Mouse (Mus musculus) lung, adult 2 months (tissue): ENCODE data around the gene Coq4. TPM values are rescaled to one million over a fixed set of nuclear protein-coding genes. Genes with fewer than 3 reads are reported as not detected.
"Not testable (repeated sequence)": the region's sequence is repeated elsewhere in the genome, so short reads cannot be mapped to it uniquely, and the experiment has no call there.

Source experiments
- DNase-seq: peaks from one replicate; pipeline ENCODE4 v3.0.0; 2022
- H3K4me1 ChIP-seq: fragments of 200-500 bp; 2 replicates; pipeline ENCODE4 v1.6.1; 2011; ENCODE audit warnings: low read length; ENCODE audit not compliant: control insufficient read depth, insufficient read depth
- H3K4me3 ChIP-seq: fragments of 200-500 bp; replicated peaks from 2 replicates; pipeline ENCODE3; 2011; ENCODE audit warnings: low read depth, mild to moderate bottlenecking, control low read depth, low read length; ENCODE audit errors: extremely low read depth
- CTCF ChIP-seq: fragments of 200-500 bp; IDR thresholded peaks from 2 replicates; pipeline ENCODE4 v1.5.1; 2011; ENCODE audit warnings: mild to moderate bottlenecking, low read length, control low read depth; ENCODE audit not compliant: insufficient read depth
- POLR2A ChIP-seq: fragments of 200-500 bp; IDR thresholded peaks from 2 replicates; pipeline ENCODE4 v1.6.1; 2011; ENCODE audit warnings: low read depth, mild to moderate bottlenecking, control low read depth, low read length, borderline replicate concordance; ENCODE audit errors: extremely low read depth
- WGBS: fragments of 180-500 bp; shearing (Covaris S2); methylation state at CpG from one replicate; pipeline ENCODE4 v1.1.7; 2018; 5-methylcytosine and 5-hydroxymethylcytosine counted together
- polyA plus RNA-seq: library from polyadenylated mRNA; depleted of rRNA; stranded (reverse); fragments of >200 nt; gene quantifications from 2 replicates; pipeline ENCODE4 v1.2.3, GENCODE M21; 2012

The Coq4 gene
- polyA plus RNA-seq, 1 experiment = 40.6 TPM

DNA sequence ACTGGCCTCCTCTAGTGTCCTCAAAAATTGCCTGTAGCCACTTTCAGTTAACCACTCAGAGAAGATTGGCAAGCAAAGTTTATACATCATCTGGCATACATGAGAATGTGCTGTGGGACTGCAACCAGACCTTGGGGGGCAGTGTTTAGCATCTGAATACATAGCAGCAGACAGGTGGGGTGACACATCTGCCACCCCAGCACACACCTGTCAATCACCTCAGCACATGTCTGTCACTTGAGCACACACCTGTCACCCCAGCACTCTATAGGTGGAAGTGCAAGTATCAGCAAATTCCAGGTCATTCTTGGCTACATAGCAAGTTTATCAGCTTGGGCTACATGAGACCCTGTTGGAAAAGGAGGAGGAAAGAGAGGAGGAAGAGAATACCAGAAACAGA is 31.6 kb upstream of the Coq4 start:
- H3K4me1 ChIP-seq = no peaks in the 10 kb centered on the region
- H3K4me3 ChIP-seq = no peak overlapping the region
- DNase-seq = no peak
- TF ChIP-seq CTCF = no peak
- TF ChIP-seq POLR2A = no peak

DNA sequence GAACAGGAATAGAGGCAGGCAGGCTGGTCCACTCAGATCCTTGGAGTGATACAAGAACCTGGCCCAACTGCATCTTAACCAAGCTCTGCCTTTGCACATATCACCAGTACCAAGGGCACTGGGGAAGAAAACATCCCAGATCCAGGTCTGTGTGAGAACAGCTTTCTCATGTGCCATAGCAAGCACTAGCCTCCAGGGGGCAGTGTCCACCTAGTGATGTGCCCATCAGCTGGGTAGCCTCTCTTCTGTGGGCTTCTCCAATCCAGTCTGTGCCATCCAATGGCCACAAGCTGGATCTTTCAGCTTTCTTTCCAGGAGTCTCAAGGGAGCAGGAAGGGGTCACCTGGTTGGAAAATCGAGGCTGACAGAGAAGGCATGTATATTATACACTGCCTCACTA is 22.5 kb upstream of the Coq4 start:
- Histone ChIP-seq H3K4me3 (no peak overlapping the region), H3K4me1 (no peaks in the 10 kb centered on the region)
- WGBS = 0% methylated on average over 1 of the region's 1 CpGs
- peak; percentile 67 for DNase-seq
- no peak for TF ChIP-seq POLR2A
- peak; percentile 97 for TF ChIP-seq CTCF

DNA sequence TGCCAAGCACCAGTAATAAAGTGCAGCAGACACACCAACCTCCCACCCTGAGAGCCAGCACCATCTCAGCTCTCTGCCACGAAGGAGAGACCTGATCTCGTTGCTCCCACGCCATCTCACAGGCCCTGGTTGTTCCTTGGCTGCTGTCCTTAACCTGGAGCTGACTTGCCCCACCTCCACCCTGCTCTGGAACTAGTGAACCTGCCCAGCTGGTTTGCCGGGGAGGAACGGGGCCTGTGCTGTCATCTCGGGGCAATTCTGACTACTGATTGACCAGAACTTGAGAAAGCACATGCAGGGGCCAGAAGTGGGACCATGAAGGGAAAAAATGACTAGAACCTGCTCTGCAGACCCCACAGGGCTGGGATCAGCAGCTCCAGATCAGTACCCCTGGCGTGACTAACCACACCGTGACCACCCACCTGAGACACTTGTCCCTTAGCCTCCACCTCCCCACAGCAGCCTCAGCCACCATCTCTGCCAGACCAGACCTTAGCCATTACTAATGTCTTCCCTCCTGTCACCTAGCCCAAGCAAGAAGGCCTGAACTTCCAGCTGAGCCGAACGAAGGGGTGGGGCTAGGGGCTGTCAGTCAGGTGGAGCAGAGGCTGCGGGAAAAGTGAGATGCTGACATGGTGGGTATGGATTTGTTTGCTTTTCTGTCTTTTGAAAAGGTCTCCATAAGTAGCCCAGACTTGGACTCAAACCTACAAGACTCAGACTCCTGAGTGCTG is 19.1 kb upstream of the Coq4 start:
- DNase-seq = no peak
- Histone ChIP-seq H3K4me1 (no peaks in the 10 kb centered on the region), H3K4me3 (no peak overlapping the region)
- TF ChIP-seq POLR2A = no peak
- no peak for TF ChIP-seq CTCF
- WGBS = 51% methylated on average over 11 of the region's 11 CpGs

DNA sequence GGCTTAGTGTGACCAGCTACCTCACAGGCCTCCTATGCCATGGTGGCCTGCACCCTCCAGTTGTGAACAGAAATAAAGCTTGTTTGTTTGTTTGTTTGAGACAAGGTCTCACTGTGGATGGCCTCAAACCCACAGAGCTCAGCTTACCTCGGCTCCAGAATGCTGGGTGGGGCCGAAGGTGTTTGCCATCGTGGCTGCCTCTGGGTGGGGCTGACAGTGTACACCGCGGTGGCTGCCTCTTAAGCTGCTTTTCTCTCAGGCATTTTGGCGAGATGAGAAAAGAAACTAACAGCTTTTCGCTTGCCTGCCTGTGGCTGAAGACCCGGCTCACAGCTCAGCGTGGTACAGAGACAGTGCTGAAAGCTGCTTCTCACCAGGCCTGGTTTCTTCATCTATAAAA is 18.4 kb upstream of the Coq4 start:
- whole genome bisulfite sequencing = 55% methylated on average over 9 of the region's 9 CpGs
- Histone ChIP-seq H3K4me1 (no peaks in the 10 kb centered on the region), H3K4me3 (no peak overlapping the region)
- no peak for TF ChIP-seq POLR2A
- TF ChIP-seq CTCF = no peak
- no peak for DNase-seq

DNA sequence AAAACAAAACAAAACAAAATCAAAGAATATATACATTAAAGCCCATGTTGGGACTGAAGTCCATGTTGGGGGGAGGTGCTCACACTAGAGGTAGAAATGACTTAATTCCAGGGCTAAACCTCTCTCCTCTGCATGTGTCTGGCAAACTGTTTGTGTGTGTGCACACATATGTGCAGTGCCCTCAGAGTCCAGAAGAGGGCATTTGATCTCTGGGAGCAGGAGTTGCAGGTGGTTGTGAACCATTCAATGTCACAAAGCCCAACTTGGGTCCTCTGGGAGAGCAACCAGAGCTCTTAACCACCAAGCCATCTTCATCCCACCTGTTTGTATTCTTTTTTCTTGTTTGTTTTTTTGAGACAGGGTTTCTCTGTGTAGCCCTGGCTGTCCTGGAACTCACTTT is 17.1 kb upstream of the Coq4 start:
- Histone ChIP-seq H3K4me1 (no peaks in the 10 kb centered on the region), H3K4me3 (no peak overlapping the region)
- no peak for DNase-seq
- TF ChIP-seq POLR2A (no peak), CTCF (no peak)

DNA sequence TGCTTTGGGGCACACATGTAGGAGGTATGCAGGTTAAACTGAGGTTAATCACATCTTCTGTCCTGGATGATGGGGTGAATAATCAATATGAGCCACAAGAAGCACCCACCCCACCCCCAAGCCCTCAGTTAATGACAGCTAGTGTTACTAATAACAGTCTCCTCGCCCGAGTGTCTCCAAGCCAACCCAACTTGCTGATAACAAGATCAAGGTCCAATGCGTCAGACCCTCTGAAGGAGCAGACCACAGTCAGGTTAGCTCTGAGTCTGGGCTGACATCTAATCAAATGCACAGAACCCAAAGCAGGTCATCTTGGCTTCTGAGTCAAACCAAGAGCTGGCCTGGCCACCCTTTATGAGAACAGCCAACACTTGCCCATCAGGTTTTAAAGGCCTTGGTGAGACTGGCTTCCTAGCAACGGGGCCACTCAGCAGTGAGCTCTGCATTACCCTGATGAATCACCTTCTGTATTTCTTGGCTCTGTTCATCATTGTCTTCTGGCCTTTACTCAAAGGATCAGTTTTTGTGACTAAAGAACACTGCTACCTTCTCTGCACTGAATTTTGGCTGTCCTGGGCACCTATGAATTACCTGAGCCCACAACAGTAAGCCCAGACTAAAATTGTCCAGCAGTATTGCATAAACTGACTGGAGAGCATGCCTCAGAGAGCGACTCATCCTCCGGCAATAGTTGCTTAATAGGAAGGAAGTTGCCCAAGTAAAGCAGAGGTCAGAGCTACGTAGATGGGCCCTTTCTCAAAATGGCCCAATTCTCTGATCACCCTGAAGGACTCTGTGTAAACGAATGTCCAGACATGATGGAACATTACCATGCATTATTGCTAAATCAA is 15.5 kb upstream of the Coq4 start:
- no peak overlapping the region for H3K4me3 ChIP-seq
- WGBS = 44% methylated on average over 8 of the region's 8 CpGs
- no peaks in the 10 kb centered on the region for H3K4me1 ChIP-seq
- no peak for TF ChIP-seq CTCF
- no peak for TF ChIP-seq POLR2A
- DNase-seq = no peak

DNA sequence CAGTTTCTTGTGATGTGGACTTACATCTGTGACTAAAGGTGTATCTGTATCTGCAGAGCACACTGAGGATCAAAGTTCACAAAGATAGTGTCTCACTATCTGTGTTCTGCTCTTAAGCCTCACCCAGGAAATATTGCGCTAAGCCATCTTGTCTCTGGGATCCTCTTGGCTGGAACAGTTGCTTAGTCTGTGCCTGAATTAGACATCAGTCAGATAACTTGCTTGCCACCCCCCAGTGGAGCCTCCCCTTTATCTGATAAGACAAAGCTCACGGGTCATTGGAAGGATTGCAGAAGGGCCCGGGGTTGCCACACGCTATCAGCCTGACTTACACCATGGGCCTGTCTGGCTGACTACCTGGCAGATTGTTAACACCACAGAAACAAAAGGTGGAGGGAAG is 14.0 kb upstream of the Coq4 start:
- WGBS = 82% methylated on average over 4 of the region's 4 CpGs
- DNase-seq = no peak
- H3K4me3 ChIP-seq = no peak overlapping the region
- TF ChIP-seq POLR2A = no peak
- TF ChIP-seq CTCF = no peak
- no peaks in the 10 kb centered on the region for H3K4me1 ChIP-seq

DNA sequence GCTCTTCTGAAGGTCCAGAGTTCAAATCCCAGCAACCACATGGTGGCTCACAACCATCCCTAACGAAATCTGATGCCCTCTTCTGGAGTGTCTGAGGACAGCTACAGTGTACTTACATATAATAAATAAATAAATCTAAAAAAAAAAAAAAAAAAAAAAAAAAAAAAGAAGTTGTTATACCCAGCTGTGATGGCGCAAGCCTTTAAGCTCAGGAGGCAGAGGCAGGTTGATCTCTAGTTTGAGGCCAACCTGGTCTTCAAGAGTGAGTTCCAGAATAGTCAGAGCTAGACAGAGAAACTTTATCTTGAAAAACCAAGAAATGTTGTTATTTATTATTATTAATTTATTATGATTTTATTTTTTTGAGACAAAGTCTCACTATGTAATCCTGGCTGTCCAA is 6.0 kb upstream of the Coq4 start:
- not testable (repeated sequence) for DNase-seq, H3K4me3 ChIP-seq, H3K4me1 ChIP-seq
- 97% methylated on average over 2 of the region's 2 CpGs for WGBS

DNA sequence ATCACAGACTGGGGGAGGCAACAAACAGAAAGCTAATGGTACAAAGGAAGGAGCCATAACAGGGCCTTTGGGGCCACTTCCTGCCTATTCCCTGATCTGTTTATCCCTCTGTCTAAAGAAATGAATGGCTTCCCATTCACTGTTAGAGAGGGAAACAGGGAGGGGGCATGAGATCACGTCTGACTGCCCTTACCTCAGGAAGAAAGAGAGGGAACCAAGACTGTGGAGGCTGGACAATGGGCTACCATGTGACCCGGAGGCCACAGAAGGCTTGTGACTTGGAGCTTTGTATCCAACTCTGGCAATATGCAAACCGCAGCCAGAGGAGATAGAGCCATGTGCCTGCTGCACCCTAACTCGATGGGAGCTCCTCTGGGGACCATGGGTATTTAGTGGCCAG is 3.0 kb upstream of the Coq4 start:
- WGBS = 56% methylated on average over 4 of the region's 4 CpGs
- TF ChIP-seq POLR2A (no peak), CTCF (no peak)
- H3K4me1 ChIP-seq = peaks cover 11% of the 10 kb centered on the region
- no peak overlapping the region for H3K4me3 ChIP-seq
- DNase-seq = no peak

DNA sequence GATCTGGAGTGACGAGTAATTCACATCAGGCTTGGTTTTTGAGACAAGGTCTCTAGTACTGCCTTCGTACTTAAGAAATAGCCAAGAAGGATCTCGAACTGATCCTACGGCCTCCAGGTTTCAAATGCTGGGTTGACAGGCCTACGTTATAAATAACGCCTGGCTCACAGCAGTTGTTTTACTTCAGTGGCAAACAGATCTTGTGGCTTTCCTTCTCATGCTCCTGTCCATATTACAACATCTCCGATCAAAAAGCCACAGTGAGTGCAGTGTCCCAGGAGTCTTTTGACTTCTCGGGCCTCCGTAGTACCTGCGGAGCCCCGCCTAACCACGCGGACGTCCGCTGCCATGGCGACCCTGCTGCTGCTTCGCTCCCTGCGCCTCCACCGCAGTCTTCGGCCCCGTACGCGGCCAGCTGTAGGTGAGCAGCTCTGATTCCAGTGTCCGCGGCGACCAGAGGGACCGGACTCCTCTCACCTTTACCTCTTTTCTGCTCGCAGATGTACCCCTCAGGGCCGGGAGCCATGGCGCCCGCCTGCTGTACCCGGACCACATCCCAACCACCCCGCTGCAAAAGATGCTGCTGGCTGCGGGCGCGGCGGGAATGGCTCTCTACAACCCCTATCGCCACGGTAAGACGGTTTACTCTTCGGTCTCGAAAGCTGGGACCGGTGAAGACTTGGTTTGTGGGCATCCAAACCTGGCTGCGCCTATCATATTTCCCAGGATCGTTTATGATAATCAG is 816 bp downstream of the Coq4 start, which contains the start of gene Trub2:
Gene Trub2 (minus strand): TSS at position 566 of the 745 bp plus-strand sequence.
- peak within 1 kb of the TSS; percentile 100 for H3K4me3 ChIP-seq
- H3K4me1 ChIP-seq = peaks cover 11% of the 10 kb centered on the region
- DNase-seq = peak; percentile 83
- under 1% methylated on average over 45 of the region's 45 CpGs for WGBS
- peak; percentile 40; the same call in 1 of the 2 replicates for TF ChIP-seq POLR2A
- TF ChIP-seq CTCF = no peak
